Mouse (Mus musculus) liver, postnatal 0 days (tissue): ENCODE results near the gene Rplp0.

Source experiments
- CTCF ChIP-seq: sonication (generic); IDR thresholded peaks from 2 replicates; pipeline ENCODE4 v1.5.1; 2016; ENCODE audit warnings: antibody characterized with exemption, low read depth
- EP300 ChIP-seq: IDR thresholded peaks from 2 replicates; pipeline ENCODE4 v1.6.1; 2016; ENCODE audit warnings: antibody characterized with exemption, low read depth, mild to moderate bottlenecking

DNA sequence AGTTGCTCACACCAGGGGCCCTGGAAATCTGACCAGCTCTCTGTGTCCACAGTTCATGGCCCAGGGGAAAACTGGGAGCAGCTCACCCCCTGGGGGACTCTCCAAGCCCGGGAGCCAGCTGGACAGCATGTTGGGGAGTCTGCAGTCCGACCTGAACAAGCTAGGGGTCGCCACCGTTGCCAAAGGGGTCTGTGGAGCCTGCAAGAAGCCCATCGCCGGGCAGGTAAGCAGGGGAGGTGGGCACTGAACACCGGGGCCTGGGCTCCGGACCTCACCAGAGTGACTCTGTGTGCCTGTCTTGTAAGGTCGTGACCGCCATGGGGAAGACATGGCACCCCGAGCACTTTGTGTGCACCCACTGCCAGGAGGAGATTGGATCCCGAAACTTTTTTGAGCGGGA is 7.5 kb upstream of the Rplp0 start:
- TF ChIP-seq EP300 (no peak), CTCF (no peak)
